Mouse (Mus musculus) cerebellum, adult 2 months (tissue): ENCODE measurements around the gene Plagl1.

Experiments
- CTCF ChIP-seq: fragments of 200-500 bp; IDR thresholded peaks from 2 replicates; pipeline ENCODE4 v1.5.1; 2011; ENCODE audit warnings: low read depth, mild to moderate bottlenecking, control low read depth, low read length, moderate library complexity, borderline replicate concordance; ENCODE audit not compliant: insufficient read depth
- POLR2A ChIP-seq: fragments of 200-500 bp; IDR thresholded peaks from 2 replicates; pipeline ENCODE4 v1.6.1; 2011; ENCODE audit warnings: low read length, control low read depth, borderline replicate concordance; ENCODE audit not compliant: insufficient read depth

DNA sequence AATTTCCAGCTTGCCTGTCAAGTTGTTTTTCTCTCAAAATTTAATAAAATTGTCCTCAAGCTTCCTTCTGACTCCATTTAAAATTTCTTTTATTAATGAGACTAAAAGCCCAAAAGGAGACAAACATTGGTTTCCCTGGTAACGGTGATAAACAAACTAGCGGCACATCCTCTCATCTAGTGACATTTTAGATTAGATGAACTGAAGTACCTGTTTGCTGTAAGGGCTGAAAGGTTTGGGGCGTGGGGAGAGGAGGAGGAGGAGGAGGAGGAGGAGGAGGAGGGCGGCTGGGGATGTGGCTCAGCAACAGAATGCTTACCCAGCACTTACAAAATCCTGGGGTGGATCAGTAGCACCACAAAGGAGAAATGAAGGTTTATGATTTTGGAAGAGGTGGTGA, 12.5 kb upstream of the Plagl1 start:
- TF ChIP-seq CTCF, result no peak
- TF ChIP-seq POLR2A, result no peak
